Comparison of ENCODE assay signal across 8 mouse cellular contexts in genomic region chr8:66486084-66486763, GRCm38 (mm10). TPM values are rescaled to one million over a fixed set of nuclear protein-coding genes. Genes with fewer than 3 reads are reported as not detected.
DNase-seq lines count a peak whose midpoint lies in the region; ATAC-seq and TF ChIP-seq lines count a peak whose summit lies in the region.

Gene Tma16 (minus strand): TSS chr8:66486530.

- H3K27ac ChIP-seq in MEL (ENCODE audit: control insufficient read depth, low read depth, low read length) = peak within 1 kb of the TSS; percentile 82
- H3K27ac ChIP-seq in cerebellum, adult 2 months (ENCODE audit: insufficient read depth, low read length) = peak within 1 kb of the TSS; percentile 78
- peak within 1 kb of the TSS; percentile 43 for H3K27ac ChIP-seq in lung, embryonic 16.5 days (ENCODE audit: low read length)

- H3K9ac ChIP-seq in MEL (ENCODE audit: control insufficient read depth, low read depth, low read length, poor library complexity, severe bottlenecking) = peak within 1 kb of the TSS; percentile 90
- H3K9ac ChIP-seq in lung, embryonic 16.5 days (ENCODE audit: low read length) = peak within 1 kb of the TSS; percentile 90

- no peak for TF ChIP-seq RAD21 in MEL (IDR thresholded peaks at IDR 0.05; ENCODE audit: low read depth, low read length)

- H3K9me3 ChIP-seq in MEL (replicated peaks; ENCODE audit: insufficient read depth, low read length) = no peaks in the 10 kb centered on the region
- H3K9me3 ChIP-seq in lung, embryonic 16.5 days (ENCODE audit: control insufficient read depth, low read length) = no peaks in the 10 kb centered on the region

- peaks cover 11 to 26% of the 10 kb centered on the region in 2 experiments for H3K36me3 ChIP-seq in MEL (ENCODE audit: control insufficient read depth in 1 of 2, insufficient read depth in 2 of 2, low read length in 2 of 2)
- H3K36me3 ChIP-seq in lung, embryonic 16.5 days (ENCODE audit: control insufficient read depth, insufficient read depth, low read length) = 0 out of 2 replicates have a peak, but pooled peaks cover 6% of the 10 kb centered on the region

- TF ChIP-seq POLR2A in MEL (IDR thresholded peaks at IDR 0.05; ENCODE audit: control insufficient read depth in 1 of 2, insufficient read depth in 1 of 2, low read depth in 1 of 2, low read length in 2 of 2, poor library complexity in 1 of 2) = peak; percentile 61 to 80; a peak in 3 of 4 replicates
- TF ChIP-seq POLR2A in cerebellum, adult 2 months (IDR thresholded peaks at IDR 0.05; ENCODE audit: borderline replicate concordance, insufficient read depth, low read length) = peak; percentile 48; the same call in 1 of the 2 replicates

- peaks cover 4 to 10% of the 10 kb centered on the region in 2 experiments; a peak in 3 of 4 replicates for H3K4me1 ChIP-seq in MEL (ENCODE audit: control insufficient read depth in 1 of 2, insufficient read depth in 2 of 2, low read length in 2 of 2)
- H3K4me1 ChIP-seq in cerebellum, adult 2 months (ENCODE audit: control insufficient read depth, insufficient read depth, low read length) = no peaks in the 10 kb centered on the region
- H3K4me1 ChIP-seq in lung, embryonic 16.5 days (replicated peaks; ENCODE audit: control insufficient read depth, insufficient read depth, low read length) = 0 out of 2 replicates have a peak, but pooled peaks cover 4% of the 10 kb centered on the region

- no peak for TF ChIP-seq CTCF in MEL (IDR thresholded peaks at IDR 0.05 in 2 of 3, conservative IDR thresholded peaks at IDR 0.05 in 1 of 3; ENCODE audit: control insufficient read depth in 1 of 3, insufficient read depth in 1 of 3, low read depth in 2 of 3, low read length in 3 of 3, poor library complexity in 1 of 3, severe bottlenecking in 1 of 3)
- TF ChIP-seq CTCF in cerebellum, adult 2 months (IDR thresholded peaks at IDR 0.05; ENCODE audit: borderline replicate concordance, insufficient read depth, low read depth, low read length) = no peak

- H3K79me2 ChIP-seq in MEL (ENCODE audit: control insufficient read depth, insufficient read depth, low read length, poor library complexity) = peaks cover 26% of the 10 kb centered on the region

- no peaks in the 10 kb centered on the region for H3K27me3 ChIP-seq in MEL (ENCODE audit: control insufficient read depth in 1 of 2, insufficient read depth in 2 of 2, low read length in 2 of 2)
- H3K27me3 ChIP-seq in cerebellum, adult 2 months (ENCODE audit: control insufficient read depth, insufficient read depth, low read length) = no peaks in the 10 kb centered on the region
- no peaks in the 10 kb centered on the region for H3K27me3 ChIP-seq in lung, embryonic 16.5 days (ENCODE audit: control insufficient read depth, insufficient read depth, low read depth, low read length)

- H3K4me2 ChIP-seq in lung, embryonic 16.5 days (ENCODE audit: low read depth, low read length) = peak within 1 kb of the TSS; percentile 84

- peak in 1 of 2 experiments; percentile 37; a peak in 1 of 4 replicates for TF ChIP-seq EP300 in MEL (IDR thresholded peaks at IDR 0.05; ENCODE audit: low read depth in 1 of 2, low read length in 2 of 2)

- peak within 1 kb of the TSS; percentile 74 to 79 for H3K4me3 ChIP-seq in MEL (ENCODE audit: control insufficient read depth in 1 of 2, insufficient read depth in 1 of 2, low read depth in 2 of 2, low read length in 2 of 2)
- H3K4me3 ChIP-seq in cerebellum, adult 2 months (replicated peaks; ENCODE audit: insufficient read depth, low read depth, low read length) = peak within 1 kb of the TSS; percentile 97
- peak within 1 kb of the TSS; percentile 98 for H3K4me3 ChIP-seq in lung, embryonic 16.5 days (ENCODE audit: low read length)

- peak; percentile 87 to 91 for ATAC-seq in hematopoietic stem cell, adult 5-6 weeks (replicated peaks in 1 of 2; ENCODE audit: insufficient read depth in 1 of 2, low FRiP score in 2 of 2, low TSS enrichment in 1 of 2, low read depth in 1 of 2, poor library complexity in 2 of 2, severe bottlenecking in 2 of 2)
- ATAC-seq in lung, embryonic 16.5 days (ENCODE audit: low read depth) = peak; percentile 96

- peak; percentile 93 for DNase-seq in MEL (ENCODE audit: low read depth, low spot score)
- peak; percentile 80 to 88 for DNase-seq in cerebellum, adult 2 months
- DNase-seq in forelimb bud, embryonic 11.5 days (ENCODE audit: low read depth, low spot score) = peak; percentile 87
- peak; percentile 75 for DNase-seq in layer of hippocampus, adult 9-10 months (ENCODE audit: low spot score)
- DNase-seq in ovary, postnatal 10 days (ENCODE audit: low spot score) = peak; percentile 67
- DNase-seq in thymus, postnatal 10 days (ENCODE audit: low spot score in 2 of 2) = peak; percentile 54 to 73

- under 1% methylated on average over 45 of the region's 45 CpGs for WGBS in cerebellum, adult 2 months
- under 1% methylated on average over 43 of the region's 45 CpGs for WGBS in lung, embryonic 16.5 days

TF ChIP-seq in MEL, 35 proteins besides CTCF, POLR2A, EP300 and RAD21:
- TF ChIP-seq E2F4 (IDR thresholded peaks at IDR 0.05; ENCODE audit: borderline replicate concordance, low read depth, low read length) = no peak; the same call in 1 of the 2 replicates
- TF ChIP-seq MAFK (IDR thresholded peaks at IDR 0.05; ENCODE audit: borderline replicate concordance, low read depth, low read length) = no peak
- TF ChIP-seq POLR2AphosphoS5 (IDR thresholded peaks at IDR 0.05; ENCODE audit: borderline replicate concordance, low read depth, low read length) = no peak
- peak; percentile 84 for TF ChIP-seq NELFE (IDR thresholded peaks at IDR 0.05; ENCODE audit: low read depth, low read length)
- no peak for TF ChIP-seq ZMIZ1 (IDR thresholded peaks at IDR 0.05; ENCODE audit: low read depth, low read length)
- TF ChIP-seq POLR2AphosphoS2 (IDR thresholded peaks at IDR 0.05; ENCODE audit: low read length) = peak; percentile 79; the same call in 1 of the 2 replicates
- TF ChIP-seq MAX (IDR thresholded peaks at IDR 0.05; ENCODE audit: low read length) = peak; percentile 99
- no peak for TF ChIP-seq BHLHE40 (IDR thresholded peaks at IDR 0.05; ENCODE audit: borderline replicate concordance, low read depth, low read length)
- TF ChIP-seq MYC (IDR thresholded peaks at IDR 0.05; ENCODE audit: low read depth, low read length) = peak; percentile 99
- peak; percentile 96 for TF ChIP-seq TBP (IDR thresholded peaks at IDR 0.05; ENCODE audit: low read depth, low read length)
- TF ChIP-seq ELF1 (IDR thresholded peaks at IDR 0.05; ENCODE audit: low read depth, low read length) = peak; percentile 75
- no peak for TF ChIP-seq UBTF (IDR thresholded peaks at IDR 0.05; ENCODE audit: borderline replicate concordance, insufficient read depth, low read depth, low read length)
- peak; percentile 84 for TF ChIP-seq TCF12 (IDR thresholded peaks at IDR 0.05; ENCODE audit: low read depth, low read length)
- peak; percentile 25; the same call in 1 of the 2 replicates for TF ChIP-seq NRF1 (IDR thresholded peaks at IDR 0.05; ENCODE audit: insufficient read depth, low read depth, low read length, poor library complexity, severe bottlenecking)
- TF ChIP-seq JUND (IDR thresholded peaks at IDR 0.05; ENCODE audit: low read depth, low read length) = no peak
- TF ChIP-seq CHD2 (IDR thresholded peaks at IDR 0.05; ENCODE audit: low read length) = no peak
- TF ChIP-seq MAZ (IDR thresholded peaks at IDR 0.05; ENCODE audit: low read depth, low read length) = peak; percentile 90; the same call in 1 of the 2 replicates
- TF ChIP-seq SMC3 (IDR thresholded peaks at IDR 0.05; ENCODE audit: low read depth, low read length) = no peak
- TF ChIP-seq MXI1 (IDR thresholded peaks at IDR 0.05; ENCODE audit: low read depth, low read length) = peak; percentile 100
- peak; percentile 81 for TF ChIP-seq USF1 (IDR thresholded peaks at IDR 0.05; ENCODE audit: low read depth, low read length)
- no peak; the same call in 1 of the 2 replicates for TF ChIP-seq GATA1 (IDR thresholded peaks at IDR 0.05; ENCODE audit: low read depth, low read length)
- peak; percentile 97 for TF ChIP-seq HCFC1 (IDR thresholded peaks at IDR 0.05; ENCODE audit: low read depth, low read length)
- peak; percentile 69 for TF ChIP-seq ETS1 (IDR thresholded peaks at IDR 0.05; ENCODE audit: low read depth, low read length)
- no peak for TF ChIP-seq ZC3H11A (IDR thresholded peaks at IDR 0.05; ENCODE audit: low read depth, low read length)
- peak; percentile 82 for TF ChIP-seq KAT2A (conservative IDR thresholded peaks at IDR 0.05; ENCODE audit: low read depth, low read length)
- TF ChIP-seq SIN3A (IDR thresholded peaks at IDR 0.05; ENCODE audit: low read length) = peak; percentile 100
- TF ChIP-seq ZKSCAN1 (IDR thresholded peaks at IDR 0.05; ENCODE audit: low read depth, low read length) = 0 out of 2 replicates have a peak, but pooled peaks have one; percentile 24
- no peak for TF ChIP-seq USF2 (IDR thresholded peaks at IDR 0.05; ENCODE audit: borderline replicate concordance in 1 of 2, insufficient read depth in 1 of 2, low read depth in 1 of 2, low read length in 2 of 2)
- TF ChIP-seq GABPA (IDR thresholded peaks at IDR 0.05; ENCODE audit: low read depth, low read length) = no peak
- TF ChIP-seq RCOR1 (IDR thresholded peaks at IDR 0.05; ENCODE audit: low read depth, low read length) = no peak
- TF ChIP-seq MEF2A (IDR thresholded peaks at IDR 0.05; ENCODE audit: extremely low read depth, insufficient replicate concordance, low read depth, low read length, poor library complexity, severe bottlenecking) = 0 out of 2 replicates have a peak, but pooled peaks have one; percentile 55
- TF ChIP-seq MYB (IDR thresholded peaks at IDR 0.05; ENCODE audit: low read depth, low read length) = no peak
- no peak for TF ChIP-seq CHD1 (IDR thresholded peaks at IDR 0.05; ENCODE audit: low read depth, low read length)
- peak; percentile 51 for TF ChIP-seq ZNF384 (IDR thresholded peaks at IDR 0.05; ENCODE audit: low read depth, low read length)
- no peak for TF ChIP-seq TAL1 (IDR thresholded peaks at IDR 0.05; ENCODE audit: low read length)
TF ChIP-seq in MEL: peak in this region for 18.

RNA-seq across cellular contexts. Expression of gene Tma16, which starts in this region (rescaled TPM):
- 26.7 and 33.2 TPM in 2 replicates for total RNA-seq in MEL (2012; rRNA removed)
- polyA plus RNA-seq in MEL (2012; ENCODE audit: insufficient read depth in 1 of 2, insufficient read length in 2 of 2, low read depth in 1 of 2, low replicate concordance in 2 of 2, missing spikeins in 1 of 2) = 10 to 100 TPM in 1 of 2 experiments, not detected in 1; 29.4 TPM
- polyA plus RNA-seq in cerebellum, adult 2 months (2012; rRNA removed) = 7.6 and 7.9 TPM in 2 replicates
- total RNA-seq in hematopoietic stem cell, adult 5-6 weeks (2017) = 45.2 and 50.4 TPM in 2 replicates
- 9.6 and 10.4 TPM in 2 replicates for polyA plus RNA-seq in lung, embryonic 16.5 days (2015; fragmentation: Nextera tagmentation; extraction: Ambion mirVana)

Comparison
In these comparisons a context has a peak if more than half of its experiments do, and no peak if none do; other contexts are left out.
1. Peak in every context shown above with its lines: DNase-seq, ATAC-seq, H3K4me3 ChIP-seq and H3K27ac ChIP-seq.